Mouse (Mus musculus) heart, postnatal 25 days (tissue): ENCODE data around the gene Kcnj15. TPM values are rescaled to one million over a fixed set of nuclear protein-coding genes. Genes with fewer than 3 reads are reported as not detected.

Experiments
- DNase-seq: peaks from one replicate; pipeline ENCODE4 v3.0.0; 2022; ENCODE audit warnings: low spot score
- intact Hi-C: fragments of 180-260 bp; cut with DNase I; formaldehyde crosslinking; loops from one replicate; pipeline ENCODE4 v1.15.1; 2025
- total RNA-seq, 2 experiments: library from RNA; stranded (reverse); gene quantifications; 2 replicates each; pipeline ENCODE4 v1.2.3; 2021

Gene Kcnj15
- total RNA-seq, 2 experiments from 2014 or later: 1.2 to 1.6 TPM

DNA sequence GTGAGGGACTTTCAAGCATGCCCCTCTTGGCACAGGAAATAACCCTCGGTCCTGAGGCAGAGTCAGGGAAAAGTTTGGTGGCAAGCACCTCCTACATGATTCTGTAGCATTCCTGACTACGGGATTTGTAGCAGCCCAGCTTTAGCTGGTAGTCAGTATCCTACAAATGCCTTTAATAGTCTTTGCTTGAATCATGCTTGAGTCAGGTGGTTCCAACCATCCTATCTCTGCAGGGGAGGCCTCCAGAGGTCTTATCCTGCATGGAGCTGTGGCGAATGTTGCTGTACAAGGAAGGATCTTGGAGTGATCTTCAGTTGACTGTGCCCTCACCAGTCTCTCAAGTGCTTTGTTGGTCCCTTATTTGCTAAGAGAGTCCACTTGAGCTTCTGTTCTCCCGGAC is 28.4 kb downstream of the Kcnj15 start:
- no peak for DNase-seq

DNA sequence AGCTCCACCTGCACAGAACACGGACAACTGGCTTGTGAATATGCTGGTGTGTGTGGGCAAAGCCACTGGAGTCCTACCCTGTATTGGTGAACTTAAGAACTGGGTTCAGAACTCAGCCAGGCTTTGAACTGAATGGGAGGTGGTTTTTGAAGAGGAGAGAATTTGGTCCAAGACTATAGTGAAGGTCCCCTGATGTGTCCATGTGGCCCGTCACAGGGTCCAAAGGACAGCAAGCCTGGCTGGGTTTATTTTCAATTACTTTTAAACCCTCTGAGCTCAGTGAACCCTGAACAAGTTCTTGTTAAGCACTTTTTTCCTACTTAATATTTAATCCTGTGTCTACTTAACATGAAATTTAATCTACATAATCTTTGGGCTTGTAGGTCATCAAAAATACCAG is 30.3 kb downstream of the Kcnj15 start:
- intact Hi-C loops: no loop called here
- no peak for DNase-seq

More for the DNA sequence above, 28.4 kb downstream of the Kcnj15 start:
- intact Hi-C loops: no loop called here

DNA sequence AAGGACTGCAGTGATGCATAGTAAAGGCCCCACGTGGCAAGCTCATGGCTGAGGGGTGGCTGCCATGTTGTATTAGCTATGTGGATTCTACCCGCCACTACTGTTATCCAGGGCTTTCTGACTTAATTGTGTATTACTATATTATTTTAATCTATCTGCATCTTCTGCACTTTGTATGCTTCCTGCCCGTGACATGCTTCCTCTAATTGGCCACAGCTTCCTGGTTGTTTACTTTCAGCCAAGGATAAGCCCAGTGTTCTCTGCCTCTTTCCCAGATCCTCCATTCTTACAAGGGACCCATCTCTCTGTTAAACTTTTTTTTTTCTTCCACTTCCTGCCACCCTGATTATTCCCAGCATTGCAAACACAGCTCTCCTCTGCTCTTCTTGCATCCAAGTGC is 32.0 kb downstream of the Kcnj15 start:
- no peak for DNase-seq
- intact Hi-C loops: no loop called here

DNA sequence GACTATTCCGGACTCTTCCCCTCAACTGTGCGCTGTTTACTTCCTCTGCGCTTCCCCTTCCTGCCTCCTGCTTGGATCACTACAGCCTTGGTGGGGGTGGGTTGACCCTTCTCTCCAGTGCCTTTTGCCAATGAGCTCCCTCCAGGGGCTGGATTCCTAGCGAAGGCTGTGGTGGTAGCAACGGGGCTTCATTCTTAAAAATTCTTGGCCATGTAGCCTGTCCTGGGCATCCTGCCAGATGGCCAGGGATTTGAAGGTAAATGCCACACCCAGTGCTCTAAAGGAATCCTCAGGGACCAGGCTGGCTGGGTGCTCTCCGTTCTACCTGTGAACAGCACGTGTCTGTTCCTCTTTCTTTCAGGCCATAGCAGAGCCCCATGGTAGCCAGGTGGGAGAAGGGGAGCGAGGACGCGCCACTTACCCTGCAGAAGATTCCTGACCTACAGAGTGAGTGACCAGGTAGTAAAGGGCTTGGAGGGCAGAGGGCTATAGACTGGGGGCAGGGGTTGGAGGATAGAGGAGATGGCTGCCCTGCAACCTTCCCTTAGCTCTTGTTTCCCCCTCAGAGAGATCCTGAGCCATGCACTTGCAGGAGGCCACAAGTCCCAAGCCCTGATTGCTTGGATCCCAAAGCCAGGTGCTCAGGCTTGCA is 34.2 kb downstream of the Kcnj15 start:
- peak; percentile 41 for DNase-seq
- intact Hi-C loops: loop anchor here (1.0 kb wide), 1 partner anchor 31 kb away; no protein-coding TSS in a partner anchor

DNA sequence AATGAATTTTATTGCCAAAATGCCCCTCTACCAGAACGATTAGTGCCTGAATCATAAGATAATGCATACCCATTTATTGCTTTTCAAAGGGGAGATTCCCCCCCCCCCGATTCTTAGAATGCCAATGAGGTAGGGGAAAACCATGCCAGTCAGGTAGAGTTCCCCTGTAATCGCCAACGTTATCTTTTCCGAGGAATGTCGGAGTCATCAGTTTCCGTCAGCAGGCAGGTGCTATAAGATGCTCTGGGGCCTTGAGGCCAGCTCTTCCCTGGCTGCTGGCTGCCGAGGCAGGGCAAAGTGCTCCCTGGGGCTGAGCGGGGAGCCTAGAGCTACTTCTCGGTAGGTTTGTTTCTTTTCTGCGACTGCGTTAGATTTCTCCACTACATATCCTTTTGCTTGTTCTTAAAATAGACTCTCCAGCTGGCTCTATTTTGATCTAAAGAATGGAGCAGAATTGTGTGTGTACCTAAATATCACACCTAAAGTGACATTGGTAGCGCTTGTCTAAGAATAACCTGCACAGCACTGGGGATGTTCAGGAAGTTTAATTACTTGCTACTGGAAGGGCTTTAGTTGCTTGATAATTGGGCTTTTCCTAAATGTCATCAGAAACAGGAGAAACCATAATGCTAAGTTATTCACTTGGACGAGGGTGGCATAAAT is 35.6 kb downstream of the Kcnj15 start:
- intact Hi-C loops: no loop called here
- no peak for DNase-seq

DNA sequence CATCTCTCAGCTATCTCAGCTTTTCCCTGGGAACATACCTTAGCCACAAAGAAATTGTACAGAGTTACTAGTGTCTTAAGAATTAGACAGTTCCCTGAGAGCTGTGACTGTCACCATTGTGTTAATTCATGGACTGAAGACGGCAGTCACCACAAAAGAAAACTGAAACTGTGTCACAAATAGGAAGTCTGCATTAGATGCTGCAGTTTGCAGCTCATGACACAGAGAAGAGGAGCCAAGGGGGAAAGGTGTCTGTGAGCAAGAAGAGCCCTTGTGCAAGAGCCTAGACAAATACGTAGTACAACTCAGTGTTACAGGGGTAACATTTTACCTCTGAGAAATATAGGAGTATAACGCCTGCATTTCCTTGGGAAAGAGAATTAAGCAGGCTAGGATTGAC is 40.3 kb downstream of the Kcnj15 start:
- intact Hi-C loops: no loop called here
- no peak for DNase-seq

DNA sequence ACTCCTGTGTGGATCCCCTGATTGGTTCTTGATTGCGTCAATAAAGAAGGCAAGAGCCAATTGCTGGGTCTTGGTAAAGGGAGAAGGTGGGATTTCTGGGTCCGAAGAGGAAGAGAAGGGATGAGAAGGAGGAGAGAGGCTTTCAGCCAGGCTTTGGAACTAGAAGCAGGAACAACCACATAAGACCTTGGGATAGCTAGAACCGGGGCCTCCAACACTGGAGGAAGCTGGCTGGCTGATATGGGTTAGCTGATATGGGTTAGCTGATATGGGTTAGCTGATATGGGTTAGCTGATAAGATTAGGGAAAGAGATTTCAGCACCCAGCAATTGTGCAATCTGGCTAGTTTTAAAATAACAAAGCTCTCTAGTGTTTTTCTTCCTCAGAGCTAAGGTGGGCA is 44.3 kb downstream of the Kcnj15 start:
- intact Hi-C loops: no loop called here
- DNase-seq: no peak

DNA sequence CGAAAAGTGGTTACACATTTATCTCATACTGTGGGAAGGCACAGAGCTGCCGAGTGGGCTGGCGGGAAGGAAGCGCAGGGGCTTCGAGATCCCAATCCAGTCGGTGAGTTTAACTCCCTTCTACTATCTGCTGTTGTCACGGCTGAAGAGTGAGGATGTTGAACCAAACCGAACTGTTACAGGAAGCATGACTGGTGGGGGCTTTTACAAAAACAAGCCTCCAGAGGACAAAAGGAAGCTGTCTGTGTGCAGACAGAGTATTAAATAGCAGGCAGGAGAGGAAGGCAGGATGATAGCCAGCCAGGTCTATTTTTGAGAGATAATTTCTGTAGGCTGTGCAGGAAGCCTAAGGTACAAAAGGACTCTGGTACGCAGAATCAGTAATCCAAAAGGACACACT is 46.3 kb downstream of the Kcnj15 start:
- DNase-seq: no peak
- intact Hi-C loops: no loop called here

DNA sequence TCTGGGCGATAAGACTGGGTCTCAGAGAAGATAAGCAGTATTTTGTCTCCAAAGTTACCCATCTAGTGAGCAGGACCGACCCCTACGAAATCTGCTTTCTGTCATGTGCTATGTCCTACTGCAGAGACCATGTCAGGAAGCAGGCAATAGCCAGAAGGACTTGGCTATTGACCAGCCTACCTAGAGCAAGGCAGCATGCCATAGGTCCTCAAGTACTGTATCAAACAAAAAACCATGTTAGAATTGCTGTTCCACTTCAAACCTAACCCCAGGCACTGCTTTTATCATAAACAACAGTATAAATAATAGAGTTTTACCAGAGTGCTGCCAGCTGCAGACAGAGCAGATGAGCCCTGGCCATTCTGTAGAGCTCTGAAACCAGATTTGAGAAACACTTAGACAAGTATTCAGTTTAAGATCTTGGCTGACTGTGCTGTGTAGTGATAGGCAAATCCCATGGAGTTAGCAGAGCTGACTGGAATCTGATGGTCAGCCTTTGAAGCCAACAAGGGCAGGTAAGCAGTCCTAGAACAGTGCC is 50.5 kb downstream of the Kcnj15 start:
- intact Hi-C loops: no loop called here
- no peak for DNase-seq

DNA sequence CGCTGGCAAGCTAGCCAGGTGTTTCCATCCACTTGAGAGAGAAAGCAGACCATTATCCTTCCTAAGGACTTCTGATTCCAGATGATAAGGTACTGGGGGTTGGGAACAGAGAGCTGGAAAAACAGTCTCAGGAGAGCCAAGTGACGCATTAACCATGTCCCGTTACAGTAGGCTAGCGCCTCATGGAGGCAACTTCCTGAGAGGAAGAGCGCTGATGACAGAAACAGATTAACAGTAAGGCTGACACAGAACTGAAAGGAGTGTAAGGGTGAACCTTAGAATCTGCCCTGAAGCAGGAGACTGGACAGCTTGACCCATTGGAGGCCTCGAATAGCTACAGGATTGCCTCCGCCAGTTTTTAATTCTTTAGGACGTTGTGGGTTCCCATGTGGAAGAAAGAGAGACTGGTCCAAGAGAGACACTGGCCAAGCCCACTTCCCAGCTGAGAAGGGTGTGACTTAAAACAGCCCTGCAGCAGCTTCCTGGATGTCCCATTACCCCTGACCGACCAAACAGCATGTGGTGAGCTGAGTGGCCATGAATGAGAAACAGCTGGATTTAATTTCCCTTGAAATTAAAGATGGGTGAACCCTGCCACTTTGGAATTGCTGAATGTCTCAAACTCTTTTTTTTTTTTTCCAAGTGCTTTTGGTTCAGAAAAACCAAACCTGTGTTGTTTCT is 64.7 kb downstream of the Kcnj15 start:
- intact Hi-C loops: loop anchor here (1.0 to 2.0 kb wide), 2 partner anchors 21 to 31 kb away; no protein-coding TSS in a partner anchor
- peak; percentile 7 for DNase-seq

DNA sequence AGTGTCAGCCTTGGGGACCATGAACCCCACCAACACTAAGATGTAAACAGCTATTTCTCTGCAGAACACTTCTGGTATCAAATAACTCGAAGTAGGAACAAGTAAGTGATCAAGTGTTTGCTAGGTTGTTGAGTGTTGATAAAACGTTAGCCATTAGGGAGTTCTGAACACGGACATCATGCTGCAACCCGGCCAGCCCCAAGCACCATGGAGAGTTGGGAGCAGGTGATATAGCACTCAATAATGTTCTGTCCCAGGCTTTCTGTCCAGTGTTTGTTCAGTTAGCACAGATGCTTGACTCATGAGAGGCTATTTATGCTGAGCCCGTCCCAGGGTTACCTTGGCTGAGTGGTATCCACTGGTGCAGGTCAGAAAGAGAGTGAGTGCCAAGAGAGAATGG is 74.8 kb downstream of the Kcnj15 start:
- no peak for DNase-seq
- intact Hi-C loops: no loop called here

DNA sequence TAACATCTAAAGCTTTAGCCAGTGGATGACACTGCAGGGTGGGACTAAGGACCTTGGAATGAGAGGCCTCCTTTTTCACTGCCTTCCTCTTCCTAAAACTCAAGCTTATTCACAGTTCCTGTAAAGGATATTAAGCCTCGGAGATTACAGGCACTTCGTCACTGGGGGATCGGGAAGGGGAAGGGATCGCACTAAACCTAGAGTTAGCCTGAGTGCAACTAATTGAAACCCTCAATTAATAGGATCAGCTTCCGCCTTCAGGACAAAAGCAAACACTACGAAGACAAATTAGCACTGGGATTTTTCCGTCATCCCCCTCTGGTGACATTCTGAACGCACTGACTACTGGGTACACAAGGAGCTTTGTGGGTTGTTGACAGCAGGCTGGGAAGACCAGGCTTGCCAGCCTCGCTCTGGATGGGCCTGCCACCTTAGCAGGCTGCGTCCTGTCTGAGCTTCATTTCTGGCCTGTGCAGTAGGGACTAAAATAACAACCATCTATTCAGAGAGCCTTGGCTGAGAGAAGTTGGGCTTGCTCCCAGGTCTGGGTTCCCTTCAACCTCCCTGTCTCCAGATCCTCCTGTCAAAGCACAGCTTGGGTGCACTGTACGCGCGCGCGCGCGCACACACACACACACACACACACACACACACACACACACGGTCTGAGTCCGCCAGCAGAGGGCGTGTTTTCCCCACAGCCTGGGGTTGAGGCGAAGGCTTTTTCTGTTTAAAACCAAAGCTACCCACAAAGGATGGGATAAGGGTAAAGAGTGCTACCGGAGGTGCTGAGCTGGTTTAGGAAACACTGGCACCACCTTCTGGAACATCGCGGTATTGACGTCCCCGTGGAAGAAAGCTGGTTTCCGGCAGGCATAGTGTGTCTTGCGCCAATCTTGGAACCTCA is 83.8 kb downstream of the Kcnj15 start:
- intact Hi-C loops: loop anchor here (1.0 to 10.0 kb wide), 4 partner anchors 132 to 554 kb away; no protein-coding TSS in a partner anchor
- peak; percentile 62 for DNase-seq

DNA sequence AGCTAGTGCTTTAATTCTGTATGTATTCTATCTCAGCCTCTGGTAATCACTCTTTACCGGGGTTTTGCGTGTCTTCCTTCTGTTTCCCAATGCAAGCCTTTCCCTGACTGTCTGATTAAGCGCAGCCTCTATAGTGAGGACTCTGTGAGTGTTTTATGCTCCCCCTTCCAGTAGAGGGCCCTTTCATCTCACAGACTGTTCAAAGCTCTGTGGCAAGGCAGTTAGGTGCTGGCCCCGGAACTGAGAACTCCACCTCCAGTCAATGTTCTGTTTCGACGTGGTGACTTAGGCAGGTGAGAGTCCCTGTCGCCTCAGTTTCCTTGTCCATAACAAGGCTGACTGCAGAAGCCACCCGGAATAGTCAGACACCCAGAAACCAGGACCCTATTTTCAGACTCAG is 84.7 kb downstream of the Kcnj15 start:
- DNase-seq: no peak
- intact Hi-C loops: loop anchor here (2.0 to 10.0 kb wide), 3 partner anchors 19 to 555 kb away; no protein-coding TSS in a partner anchor

DNA sequence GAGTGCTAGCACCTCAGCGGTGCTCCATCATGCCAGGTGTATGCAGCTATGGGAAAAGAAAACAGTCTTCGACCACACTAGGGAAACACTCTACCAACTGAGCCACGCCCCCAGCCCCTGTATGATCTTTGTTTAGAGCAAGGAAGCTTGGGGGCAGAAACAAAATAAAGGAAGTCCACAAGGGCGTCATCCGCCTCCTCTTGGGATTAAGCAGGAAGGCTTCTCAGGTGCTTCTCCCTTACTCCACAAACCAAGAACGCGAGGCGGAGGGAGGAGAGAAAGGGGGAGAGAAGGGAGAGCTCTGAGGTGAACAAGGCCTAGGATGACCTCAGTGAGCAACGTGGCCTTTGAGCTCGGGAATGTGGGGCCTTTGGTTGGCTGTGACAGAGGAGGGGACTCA is 87.6 kb downstream of the Kcnj15 start:
- DNase-seq: no peak
- intact Hi-C loops: loop anchor here (5.0 to 10.0 kb wide), 3 partner anchors 530 to 617 kb away; no protein-coding TSS in a partner anchor

DNA sequence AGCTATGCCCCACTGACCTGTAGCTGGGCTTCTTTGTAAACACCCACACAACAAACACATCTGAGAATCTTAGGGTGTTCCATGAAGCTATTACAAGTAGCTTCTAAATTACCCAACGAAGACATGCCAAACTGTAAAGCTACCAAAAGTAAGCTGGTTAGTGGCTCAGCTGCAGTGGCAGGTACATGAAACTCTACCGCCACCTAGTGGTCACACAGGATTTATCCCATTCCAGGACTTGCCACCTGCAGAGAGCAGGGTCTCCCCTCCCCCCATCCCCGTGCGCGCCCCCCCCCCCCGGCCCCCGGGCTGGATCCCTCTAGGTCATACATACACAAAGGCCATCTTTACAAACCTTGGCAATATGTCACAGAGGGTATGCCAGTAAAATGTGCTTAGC is 88.5 kb downstream of the Kcnj15 start:
- intact Hi-C loops: loop anchor here (1.0 to 10.0 kb wide), 3 partner anchors 150 to 616 kb away; no protein-coding TSS in a partner anchor

DNA sequence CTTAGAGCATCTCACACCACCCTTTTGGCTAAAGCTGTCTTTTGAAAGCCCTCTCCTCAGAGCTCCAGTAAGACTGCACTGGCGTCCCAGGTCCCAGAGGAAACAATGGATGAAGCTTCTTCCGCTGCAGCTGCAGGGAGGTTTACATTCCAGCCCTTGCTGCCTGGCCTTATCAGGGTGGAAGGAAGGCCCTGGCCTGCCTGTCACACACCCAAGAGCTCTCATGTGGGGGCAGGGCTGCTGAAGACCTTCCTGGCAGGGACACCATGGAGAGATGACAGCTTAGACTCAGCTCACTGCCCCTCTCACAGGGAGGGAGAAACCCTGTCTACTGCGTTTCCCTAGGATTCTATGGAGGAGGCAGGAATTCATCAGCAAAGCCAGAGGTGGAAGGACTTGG is 89.8 kb downstream of the Kcnj15 start:
- DNase-seq: peak; percentile 58
- intact Hi-C loops: loop anchor here (5.0 to 10.0 kb wide), 2 partner anchors 532 to 615 kb away; no protein-coding TSS in a partner anchor

More for the DNA sequence above, 88.5 kb downstream of the Kcnj15 start:
- peak; percentile 19 for DNase-seq

DNA sequence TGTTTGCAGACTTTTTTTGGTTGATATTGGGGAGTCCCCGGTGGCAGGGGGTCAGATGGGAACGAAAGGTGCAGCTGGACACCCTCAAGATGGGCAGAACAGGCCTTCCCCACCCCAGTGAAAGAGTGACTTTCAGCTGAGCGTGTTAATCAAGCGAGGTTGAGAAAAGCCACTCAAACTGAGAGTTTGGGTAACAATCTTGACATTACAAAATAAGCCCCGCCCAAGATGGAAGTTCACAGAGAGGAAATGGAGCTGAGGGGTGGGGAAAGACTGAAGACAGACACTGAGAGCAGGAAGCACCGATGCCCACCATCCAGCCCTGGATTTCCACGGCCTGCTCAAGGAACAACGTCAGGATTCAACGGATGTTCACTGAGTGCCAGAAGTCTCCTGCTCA is 91.2 kb downstream of the Kcnj15 start:
- DNase-seq: no peak
- intact Hi-C loops: loop anchor here (2.0 to 10.0 kb wide), 3 partner anchors 222 to 614 kb away; no protein-coding TSS in a partner anchor

DNA sequence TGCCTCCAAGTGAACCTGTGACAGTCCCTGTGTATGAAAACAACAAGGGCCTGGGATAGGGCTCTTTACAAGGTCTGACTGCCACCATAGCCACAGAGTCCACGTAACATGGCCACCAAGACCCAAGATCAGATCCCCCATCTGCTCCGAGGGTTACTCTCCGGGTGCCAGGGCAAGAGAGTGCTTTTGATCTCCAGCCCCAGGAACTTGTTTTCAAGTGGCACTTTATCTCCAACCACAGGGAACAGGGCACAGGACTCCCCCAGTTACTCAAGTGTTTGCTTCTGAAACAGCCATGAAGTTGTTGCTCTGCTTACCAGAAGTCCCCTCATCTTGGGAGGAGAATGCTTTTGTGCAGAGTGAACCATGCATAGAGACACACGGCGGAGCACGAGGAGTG is 92.0 kb downstream of the Kcnj15 start:
- DNase-seq: no peak
- intact Hi-C loops: loop anchor here (2.0 to 10.0 kb wide), 3 partner anchors 221 to 613 kb away; no protein-coding TSS in a partner anchor

DNA sequence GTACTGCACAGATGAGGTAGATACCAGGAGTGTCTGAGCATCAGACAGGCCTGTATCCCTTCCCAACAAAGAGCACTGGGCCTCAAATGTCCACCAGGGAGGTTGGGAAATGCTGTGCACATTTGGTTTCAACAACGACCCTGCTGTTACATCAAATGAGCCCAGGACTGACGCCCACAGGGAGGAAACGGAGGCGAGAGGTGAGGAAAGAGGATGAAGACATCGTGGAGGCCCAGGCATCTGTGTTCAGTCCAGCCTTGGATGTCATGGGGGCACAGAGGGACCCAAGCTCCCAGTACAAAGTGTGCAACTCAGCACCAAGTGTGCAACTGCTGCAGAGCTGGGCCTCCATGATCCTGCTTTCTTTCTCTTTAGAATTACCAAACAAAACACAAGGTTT is 92.4 kb downstream of the Kcnj15 start:
- no peak for DNase-seq
- intact Hi-C loops: loop anchor here (2.0 to 10.0 kb wide), 5 partner anchors 83 to 613 kb away; no protein-coding TSS in a partner anchor
